Mouse (Mus musculus) embryo, embryonic 11.5 days (tissue): ENCODE data around the gene Syncrip.
A peak's percentile ranks its signal among the peaks of the same experiment; 100 is the strongest.
"Not testable (repeated sequence)": the region's sequence is repeated elsewhere in the genome, so short reads cannot be mapped to it uniquely, and the experiment has no call there.

Experiments used
- DNase-seq: peaks from one replicate; pipeline ENCODE4 v3.0.0-alpha.2; 2012; ENCODE audit warnings: low read depth, low spot score

Gene Syncrip

GRCm38 (mm10) chr9:88482829-88483396 lies 539 bp upstream of the Syncrip start:
- DNase-seq = no peak

GRCm38 (mm10) chr9:88481791-88482160 lies 598 bp downstream of the Syncrip start:
- no peak for DNase-seq

GRCm38 (mm10) chr9:88481061-88481790 lies 1.1 kb downstream of the Syncrip start:
- DNase-seq = no peak

GRCm38 (mm10) chr9:88480120-88480519 lies 2.3 kb downstream of the Syncrip start:
- no peak for DNase-seq

GRCm38 (mm10) chr9:88476138-88476537 lies 6.2 kb downstream of the Syncrip start:
- DNase-seq = no peak

GRCm38 (mm10) chr9:88461017-88461416 lies 21.4 kb downstream of the Syncrip start:
- not testable (repeated sequence) for DNase-seq

GRCm38 (mm10) chr9:88439991-88440390 lies 42.4 kb downstream of the Syncrip start:
- no peak for DNase-seq

GRCm38 (mm10) chr9:88439238-88439600 lies 43.2 kb downstream of the Syncrip start:
- DNase-seq = no peak

- peak; percentile 88 for DNase-seq
Measured at GRCm38 (mm10) chr9:88438555-88439237, 43.7 kb downstream of the Syncrip start, which contains the start of gene Snx14. TSS of gene Snx14 (minus strand) at chr9:88438958.

GRCm38 (mm10) chr9:88438237-88438554 lies 44.2 kb downstream of the Syncrip start:
- DNase-seq = no peak

- no peak for DNase-seq
Measured at GRCm38 (mm10) chr9:88437342-88438236, 44.8 kb downstream of the Syncrip start.

- DNase-seq = no peak
Measured at GRCm38 (mm10) chr9:88424356-88424755, 58.0 kb downstream of the Syncrip start.

GRCm38 (mm10) chr9:88422428-88422827 lies 59.9 kb downstream of the Syncrip start:
- DNase-seq = no peak

- no peak for DNase-seq
Measured at GRCm38 (mm10) chr9:88416752-88417151, 65.6 kb downstream of the Syncrip start.

- no peak for DNase-seq
Measured at GRCm38 (mm10) chr9:88409978-88410377, 72.4 kb downstream of the Syncrip start.

GRCm38 (mm10) chr9:88404515-88404914 lies 77.9 kb downstream of the Syncrip start:
- no peak for DNase-seq

- no peak for DNase-seq
Measured at GRCm38 (mm10) chr9:88404088-88404487, 78.3 kb downstream of the Syncrip start.

- DNase-seq = no peak
Measured at GRCm38 (mm10) chr9:88398461-88398860, 83.9 kb downstream of the Syncrip start.
